25 mouse cellular contexts compared by ENCODE assay signal in the genomic region with DNA sequence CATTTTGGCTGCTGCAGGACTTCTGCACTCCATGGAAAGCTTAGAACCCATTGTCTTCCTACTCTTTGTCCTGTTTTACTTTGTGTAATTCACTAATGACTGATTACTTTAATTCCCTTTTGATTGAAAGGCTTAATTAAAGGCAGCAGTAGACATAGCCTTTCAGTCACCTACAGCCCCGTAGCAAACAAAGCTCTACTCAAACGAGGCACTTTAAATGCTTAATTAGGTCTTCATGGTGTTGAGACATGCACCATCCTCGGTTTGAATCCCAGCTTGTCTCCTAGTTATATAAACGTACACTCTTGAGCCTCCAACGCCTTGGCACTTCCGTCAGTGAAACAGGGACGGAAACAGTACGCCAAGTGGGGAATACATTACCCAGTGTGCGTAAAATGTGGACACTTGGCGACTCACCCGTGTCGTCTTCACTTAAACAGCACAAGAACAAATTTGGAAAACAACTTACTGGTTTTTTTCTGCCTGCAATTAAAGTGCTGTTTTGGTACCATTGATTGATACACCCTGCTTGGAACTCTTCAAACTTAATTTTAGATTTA. TPM values are rescaled to one million over a fixed set of nuclear protein-coding genes. Genes with fewer than 3 reads are reported as not detected.
DNase-seq lines count a peak whose midpoint lies in the region; ATAC-seq and TF ChIP-seq lines count a peak whose summit lies in the region.
"Had no signal": no experiment of that assay in that cellular context is flagged by ENCODE, and none has a peak within 500 bp of the region (broad histone marks: within the 10 kb centered on the region; RNA-seq: fewer than 3 reads in every experiment).

No protein-coding gene starts in this region.

- TF ChIP-seq CTCF in forebrain, postnatal 0 days (IDR thresholded peaks at IDR 0.05; ENCODE audit: low read depth) = no peak

- no peak overlapping the region for H3K9ac ChIP-seq in forebrain, embryonic 12.5 days
- no peak overlapping the region for H3K9ac ChIP-seq in forebrain, postnatal 0 days
- H3K9ac ChIP-seq: heart, embryonic 15.5 days; hindbrain, embryonic 13.5 days had no signal

- no peaks in the 10 kb centered on the region for H3K36me3 ChIP-seq in forebrain, embryonic 12.5 days (replicated peaks)
- no peaks in the 10 kb centered on the region for H3K36me3 ChIP-seq in forebrain, postnatal 0 days (ENCODE audit: insufficient read depth)
- H3K36me3 ChIP-seq: embryonic facial prominence, embryonic 10.5 days; heart, embryonic 15.5 days; hindbrain, embryonic 13.5 days had no signal

- no peak overlapping the region for H3K4me3 ChIP-seq in forebrain, embryonic 12.5 days (replicated peaks)
- H3K4me3 ChIP-seq in forebrain, postnatal 0 days (ENCODE audit: low read depth, low read length) = no peak overlapping the region
- H3K4me3 ChIP-seq: embryonic facial prominence, embryonic 10.5 days; heart, adult 2 months; heart, embryonic 15.5 days; hindbrain, embryonic 13.5 days had no signal

- H3K4me2 ChIP-seq in forebrain, embryonic 12.5 days = no peak overlapping the region
- no peak overlapping the region for H3K4me2 ChIP-seq in forebrain, postnatal 0 days (ENCODE audit: low read depth)
- H3K4me2 ChIP-seq: heart, embryonic 11.5 days; heart, embryonic 15.5 days; hindbrain, embryonic 13.5 days had no signal

- H3K27ac ChIP-seq in forebrain, embryonic 12.5 days = no peak overlapping the region
- no peak overlapping the region for H3K27ac ChIP-seq in forebrain, postnatal 0 days (ENCODE audit: low read depth, low read length)
- H3K27ac ChIP-seq: embryonic facial prominence, embryonic 10.5 days; heart, adult 2 months; heart, embryonic 15.5 days; hindbrain, embryonic 13.5 days; hindbrain, postnatal 0 days had no signal

- peaks cover 37% of the 10 kb centered on the region for H3K27me3 ChIP-seq in forebrain, embryonic 12.5 days
- no peaks in the 10 kb centered on the region for H3K27me3 ChIP-seq in forebrain, postnatal 0 days (ENCODE audit: insufficient read depth, low read length)
- H3K27me3 ChIP-seq: hindbrain, embryonic 13.5 days had no signal

- H3K4me1 ChIP-seq in forebrain, embryonic 12.5 days = peaks cover 13% of the 10 kb centered on the region
- H3K4me1 ChIP-seq in forebrain, postnatal 0 days (ENCODE audit: insufficient read depth) = no peaks in the 10 kb centered on the region
- H3K4me1 ChIP-seq: hindbrain, embryonic 13.5 days had no signal

- peak; percentile 75; the same call in 1 of the 2 replicates for ATAC-seq in forebrain, embryonic 12.5 days (ENCODE audit: low FRiP score)
- ATAC-seq in forebrain, postnatal 0 days = no peak
- ATAC-seq: hindbrain, postnatal 0 days had no signal

- no peak for DNase-seq in forebrain, postnatal 0 days
- peak; percentile 33 for DNase-seq in heart, adult 11 months
- no peak for DNase-seq in heart, adult 18-20 months
- DNase-seq in brain, adult 2 months (ENCODE audit: low read depth, low spot score) = peak; percentile 31
- DNase-seq in retina, postnatal 1 day = peak; percentile 80
- DNase-seq in cerebellum, adult 9-10 months = no peak
- DNase-seq: adrenal gland, postnatal 10 days; cerebellum, adult 18-20 months; cerebellum, postnatal 10 days; gastrocnemius, postnatal 36 days; heart, adult 2 months; heart, postnatal 14 days had no signal

- WGBS in forebrain, embryonic 12.5 days = 27% methylated on average over 12 of the region's 12 CpGs
- WGBS in forebrain, postnatal 0 days = 11% methylated on average over 12 of the region's 12 CpGs

- H3K9me3 ChIP-seq in forebrain, embryonic 12.5 days = 0 out of 2 replicates have a peak, but pooled peaks cover 3% of the 10 kb centered on the region
- H3K9me3 ChIP-seq in forebrain, postnatal 0 days (ENCODE audit: low read length) = no peaks in the 10 kb centered on the region
- H3K9me3 ChIP-seq: embryonic facial prominence, embryonic 10.5 days; heart, embryonic 15.5 days; hindbrain, embryonic 13.5 days had no signal

RNA-seq across cellular contexts. Expression of a gene that starts 41.1 kb away (rescaled TPM):
- 0.33 and 0.42 TPM in 2 replicates for polyA plus RNA-seq in forebrain, embryonic 12.5 days (2016; fragmentation: Nextera tagmentation; extraction: Ambion mirVana)
- 0.77 and 0.86 TPM in 2 replicates for total RNA-seq in forebrain, postnatal 0 days (2014; rRNA removed)
- polyA plus RNA-seq in forebrain, postnatal 0 days (2015; fragmentation: Nextera tagmentation; extraction: Ambion mirVana) = 1.5 and 1.6 TPM in 2 replicates
- total RNA-seq in heart, adult 18-20 months (2021) = not detected
- total RNA-seq: adrenal gland, postnatal 10 days; gastrocnemius, adult 8-10 months; gastrocnemius, postnatal 36 days; heart, adult 2 months; heart, postnatal 14 days; hematopoietic stem cell, adult 5-6 weeks; MEL had no signal
- polyA plus RNA-seq: C2C12; embryonic facial prominence, embryonic 10.5 days; heart, embryonic 11.5 days; heart, embryonic 15.5 days had no signal

RNA-seq across cellular contexts. Expression of a gene that starts 53.1 kb away (rescaled TPM):
- polyA plus RNA-seq in forebrain, embryonic 12.5 days (2016; fragmentation: Nextera tagmentation; extraction: Ambion mirVana) = not detected in 2 replicates
- not detected in 2 replicates for total RNA-seq in forebrain, postnatal 0 days (2014; rRNA removed)
- polyA plus RNA-seq in forebrain, postnatal 0 days (2015; fragmentation: Nextera tagmentation; extraction: Ambion mirVana) = not detected in 2 replicates
- not detected for total RNA-seq in heart, adult 18-20 months (2021)
- total RNA-seq: adrenal gland, postnatal 4 days; gastrocnemius, adult 8-10 months; gastrocnemius, postnatal 36 days; heart, adult 2 months; heart, postnatal 14 days; hematopoietic stem cell, adult 5-6 weeks; hindbrain, postnatal 0 days had no signal
- polyA plus RNA-seq: C2C12; embryonic facial prominence, embryonic 14.5 days; heart, adult 2 months; heart, embryonic 11.5 days; heart, embryonic 15.5 days; hindbrain, postnatal 0 days; intestine, embryonic 14.5 days had no signal

RNA-seq across cellular contexts. Expression of a gene that starts 58.0 kb away (rescaled TPM):
- polyA plus RNA-seq in forebrain, embryonic 12.5 days (2016; fragmentation: Nextera tagmentation; extraction: Ambion mirVana) = 1.0 and 1.1 TPM in 2 replicates
- 26.1 and 28.1 TPM in 2 replicates for total RNA-seq in forebrain, postnatal 0 days (2014; rRNA removed)
- 2.7 and 2.8 TPM in 2 replicates for polyA plus RNA-seq in forebrain, postnatal 0 days (2015; fragmentation: Nextera tagmentation; extraction: Ambion mirVana)
- total RNA-seq in heart, adult 18-20 months (2021) = 100 to 1,000 TPM; 417 to 443 TPM

Comparison
In these comparisons a context has a peak if more than half of its experiments do, and no peak if none do; other contexts are left out.
1. DNase-seq: peak in heart, adult 11 months (single experiment), brain, adult 2 months (single experiment) and retina, postnatal 1 day (single experiment); none in forebrain, postnatal 0 days (single experiment), heart, adult 18-20 months (0 of 2) and cerebellum, adult 9-10 months (single experiment).
2. RNA of a gene that starts 58.0 kb away (total RNA-seq): 417 to 443 TPM in heart, adult 18-20 months; 26.1 to 28.1 TPM in forebrain, postnatal 0 days; every median in the first group is over 10 times any median in the second.